Mouse (Mus musculus) erythroblast, embryonic 14.5 days (primary cell): ENCODE results near the gene Atp5e.

Experiments used
- GATA1 ChIP-seq: IDR thresholded peaks from 2 replicates; pipeline ENCODE4 v1.6.1; 2012; ENCODE audit warnings: low read length, inconsistent platforms, mixed read lengths
- TAL1 ChIP-seq: IDR thresholded peaks from 3 replicates; pipeline ENCODE4 v1.6.1; 2012; ENCODE audit warnings: low read length, inconsistent platforms, mixed read lengths

- TF ChIP-seq GATA1 = no peak
- no peak for TF ChIP-seq TAL1
These were observed 7.0 kb upstream of the Atp5e start for GRCm38 (mm10) chr2:174470786-174471405.
